Mouse (Mus musculus): ENCODE results near the gene Ahdc1.

DNA sequence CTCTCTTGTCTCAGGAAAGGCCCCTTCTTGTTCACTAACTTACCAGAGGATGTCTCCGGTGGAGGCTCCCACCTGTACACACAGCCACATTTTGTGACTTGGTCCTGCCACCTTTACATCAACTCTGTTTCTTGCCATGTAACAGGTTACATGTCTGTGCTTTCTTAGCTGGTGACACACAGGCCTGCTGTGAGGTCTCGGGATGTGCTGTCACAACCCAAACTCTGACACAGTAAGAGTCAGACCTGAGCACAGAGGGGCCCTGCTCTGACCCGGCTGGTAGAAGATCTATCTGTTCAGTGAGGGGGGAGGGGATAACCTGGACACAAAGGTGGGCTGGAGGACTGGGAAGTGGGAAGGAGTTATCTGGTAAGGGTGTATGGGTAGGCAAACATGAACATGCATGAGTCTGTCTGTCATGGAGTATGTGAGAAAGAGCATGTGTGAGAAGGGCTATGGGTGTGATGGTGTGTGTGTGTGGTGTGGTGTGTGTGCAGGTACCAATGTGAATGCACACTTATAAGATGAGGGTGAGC lies 7.3 kb downstream of the Ahdc1 start:
- no peak for TF ChIP-seq RAD21 (IDR thresholded peaks at IDR 0.05; ENCODE audit: low read depth, low read length)
- no peak for TF ChIP-seq USF1 (IDR thresholded peaks at IDR 0.05; ENCODE audit: low read depth, low read length)
- no peak for TF ChIP-seq POLR2A (IDR thresholded peaks at IDR 0.05; ENCODE audit: control insufficient read depth in 1 of 2, insufficient read depth in 1 of 2, low read depth in 1 of 2, low read length in 2 of 2, poor library complexity in 1 of 2)
- no peak for TF ChIP-seq USF2 (IDR thresholded peaks at IDR 0.05; ENCODE audit: borderline replicate concordance in 1 of 2, insufficient read depth in 1 of 2, low read depth in 1 of 2, low read length in 2 of 2)
- no peak for TF ChIP-seq CHD1 (IDR thresholded peaks at IDR 0.05; ENCODE audit: low read depth, low read length)
- no peak for TF ChIP-seq TBP (IDR thresholded peaks at IDR 0.05; ENCODE audit: low read depth, low read length)
- no peak for TF ChIP-seq ZKSCAN1 (IDR thresholded peaks at IDR 0.05; ENCODE audit: low read depth, low read length)
- no peak for TF ChIP-seq CTCF (IDR thresholded peaks at IDR 0.05 in 2 of 3, conservative IDR thresholded peaks at IDR 0.05 in 1 of 3; ENCODE audit: control insufficient read depth in 1 of 3, insufficient read depth in 1 of 3, low read depth in 2 of 3, low read length in 3 of 3, poor library complexity in 1 of 3, severe bottlenecking in 1 of 3)
- TF ChIP-seq POLR2AphosphoS2 (IDR thresholded peaks at IDR 0.05; ENCODE audit: low read length), result no peak
- TF ChIP-seq HCFC1 (IDR thresholded peaks at IDR 0.05; ENCODE audit: low read depth, low read length), result no peak
- TF ChIP-seq POLR2AphosphoS5 (IDR thresholded peaks at IDR 0.05; ENCODE audit: borderline replicate concordance, low read depth, low read length), result no peak
- no peak for TF ChIP-seq KAT2A (conservative IDR thresholded peaks at IDR 0.05; ENCODE audit: low read depth, low read length)

Measured in MEL (cell line).